Mouse (Mus musculus) midbrain, embryonic 14.5 days (tissue): ENCODE results near the gene Pola1. TPM values are rescaled to one million over a fixed set of nuclear protein-coding genes. Genes with fewer than 3 reads are reported as not detected.

Source experiments
- ATAC-seq: fragments of 200-750 bp; cut with Nextera tagmentation; 2 replicates; pipeline ENCODE4 v1.8.0; 2017; ENCODE audit warnings: moderate number of reproducible peaks, moderate library complexity; ENCODE audit not compliant: low FRiP score, low TSS enrichment
- DNase-seq: peaks from one replicate; pipeline ENCODE4 v3.0.0-alpha.2; 2015
- H3K27ac ChIP-seq: fragments of 300-500 bp; sonication (generic); replicated peaks from 2 replicates; pipeline ENCODE4 v1.5.1; 2014; ENCODE audit warnings: mild to moderate bottlenecking, low read depth, low read length, moderate library complexity
- H3K27me3 ChIP-seq: fragments of 300-500 bp; sonication (generic); 2 replicates; pipeline ENCODE4 v1.6.1; 2014; ENCODE audit warnings: low read length, control low read depth, mixed read lengths; ENCODE audit not compliant: control insufficient read depth, insufficient read depth
- H3K36me3 ChIP-seq: fragments of 300-500 bp; sonication (generic); 2 replicates; pipeline ENCODE4 v1.6.1; 2014; ENCODE audit warnings: low read length, control low read depth; ENCODE audit not compliant: control insufficient read depth, insufficient read depth
- H3K4me1 ChIP-seq: fragments of 300-500 bp; sonication (generic); 2 replicates; pipeline ENCODE4 v1.6.1; 2014; ENCODE audit warnings: mild to moderate bottlenecking, antibody characterized with exemption, low read length, control low read depth; ENCODE audit not compliant: control insufficient read depth, insufficient read depth
- H3K4me2 ChIP-seq: fragments of 300-500 bp; sonication (generic); 2 replicates; pipeline ENCODE4 v1.6.1; 2014; ENCODE audit warnings: mild to moderate bottlenecking, low read length, moderate library complexity
- H3K4me3 ChIP-seq: fragments of 300-500 bp; sonication (generic); replicated peaks from 2 replicates; pipeline ENCODE4 v1.5.1; 2014; ENCODE audit warnings: low read depth, low read length
- H3K9ac ChIP-seq: fragments of 300-500 bp; sonication (generic); replicated peaks from 2 replicates; pipeline ENCODE4 v1.6.1; 2014; ENCODE audit warnings: mild to moderate bottlenecking, low read length, moderate library complexity
- H3K9me3 ChIP-seq: fragments of 300-500 bp; sonication (generic); 2 replicates; pipeline ENCODE4 v1.6.1; 2016; ENCODE audit warnings: low read length, control low read depth, mixed read lengths; ENCODE audit not compliant: control insufficient read depth
- WGBS: fragments of 180-500 bp; shearing (Covaris S2); extraction: QIAGEN DNeasy Blood & Tissue Kit; methylation state at CpG from one replicate; pipeline ENCODE4 v1.1.7; 2014; 5-methylcytosine and 5-hydroxymethylcytosine counted together
- polyA plus RNA-seq: library from polyadenylated mRNA; unstranded; fragments of >200 nt; fragmentation: Nextera tagmentation; extraction: Ambion mirVana; gene quantifications from 2 replicates; pipeline ENCODE4 v1.2.1, GENCODE M21; 2014

Gene Pola1
- polyA plus RNA-seq, 1 experiment from 2014 or later = 6.4 TPM

GRCm38 (mm10) chrX:93377285-93377972 lies 254.5 kb downstream of the Pola1 start:
- H3K27me3 ChIP-seq = no peaks in the 10 kb centered on the region
- no peak overlapping the region for H3K4me3 ChIP-seq
- H3K27ac ChIP-seq = no peak overlapping the region
- no peak overlapping the region for H3K9ac ChIP-seq
- no peaks in the 10 kb centered on the region for H3K4me1 ChIP-seq
- H3K9me3 ChIP-seq = no peaks in the 10 kb centered on the region
- ATAC-seq = no peak
- 87% methylated on average over 9 of the region's 9 CpGs for WGBS
- DNase-seq = no peak
- no peak overlapping the region for H3K4me2 ChIP-seq
- H3K36me3 ChIP-seq = no peaks in the 10 kb centered on the region

GRCm38 (mm10) chrX:93373503-93373902 lies 258.5 kb downstream of the Pola1 start:
- 61% methylated on average over 1 of the region's 1 CpGs for WGBS
- Histone ChIP-seq H3K4me1 (no peaks in the 10 kb centered on the region), H3K27ac (no peak overlapping the region), H3K9ac (no peak overlapping the region), H3K4me3 (no peak overlapping the region), H3K36me3 (no peaks in the 10 kb centered on the region), H3K27me3 (no peaks in the 10 kb centered on the region), H3K4me2 (no peak overlapping the region), H3K9me3 (no peaks in the 10 kb centered on the region)
- DNase-seq (no peak), ATAC-seq (no peak)

- Histone ChIP-seq H3K4me2 (no peak overlapping the region), H3K27ac (no peak overlapping the region), H3K9ac (no peak overlapping the region), H3K9me3 (no peaks in the 10 kb centered on the region), H3K4me1 (no peaks in the 10 kb centered on the region), H3K36me3 (no peaks in the 10 kb centered on the region), H3K27me3 (no peaks in the 10 kb centered on the region), H3K4me3 (no peak overlapping the region)
- ATAC-seq (no peak), DNase-seq (peak; percentile 4)
- WGBS = 84% methylated on average over 1 of the region's 1 CpGs
Observed at GRCm38 (mm10) chrX:93369708-93370107, 262.2 kb downstream of the Pola1 start.

GRCm38 (mm10) chrX:93368211-93368610 lies 263.7 kb downstream of the Pola1 start:
- Histone ChIP-seq H3K27ac (no peak overlapping the region), H3K9ac (no peak overlapping the region), H3K4me1 (no peaks in the 10 kb centered on the region), H3K27me3 (no peaks in the 10 kb centered on the region), H3K9me3 (no peaks in the 10 kb centered on the region), H3K4me2 (no peak overlapping the region), H3K4me3 (no peak overlapping the region), H3K36me3 (no peaks in the 10 kb centered on the region)
- no peak for ATAC-seq
- WGBS = 87% methylated on average over 3 of the region's 3 CpGs
- DNase-seq = no peak

- H3K4me2 ChIP-seq = no peak overlapping the region
- H3K9ac ChIP-seq = no peak overlapping the region
- no peaks in the 10 kb centered on the region for H3K27me3 ChIP-seq
- H3K4me1 ChIP-seq = no peaks in the 10 kb centered on the region
- no peak overlapping the region for H3K27ac ChIP-seq
- no peak overlapping the region for H3K4me3 ChIP-seq
- WGBS = 85% methylated on average over 1 of the region's 1 CpGs
- H3K36me3 ChIP-seq = no peaks in the 10 kb centered on the region
- ATAC-seq (no peak), DNase-seq (no peak)
- H3K9me3 ChIP-seq = no peaks in the 10 kb centered on the region
Observed at GRCm38 (mm10) chrX:93321336-93321735, 310.6 kb downstream of the Pola1 start.

- Histone ChIP-seq H3K27ac (no peak overlapping the region), H3K36me3 (no peaks in the 10 kb centered on the region), H3K4me3 (no peak overlapping the region), H3K9me3 (no peaks in the 10 kb centered on the region), H3K4me1 (no peaks in the 10 kb centered on the region), H3K4me2 (no peak overlapping the region), H3K27me3 (no peaks in the 10 kb centered on the region), H3K9ac (no peak overlapping the region)
- 89% methylated on average over 2 of the region's 2 CpGs for WGBS
- no peak for DNase-seq
- ATAC-seq = no peak
Observed at GRCm38 (mm10) chrX:93319979-93320378, 312.0 kb downstream of the Pola1 start.

GRCm38 (mm10) chrX:93317577-93317976 lies 314.4 kb downstream of the Pola1 start:
- Histone ChIP-seq H3K4me1 (no peaks in the 10 kb centered on the region), H3K9ac (no peak overlapping the region), H3K27ac (no peak overlapping the region), H3K9me3 (no peaks in the 10 kb centered on the region), H3K4me3 (no peak overlapping the region), H3K27me3 (no peaks in the 10 kb centered on the region), H3K4me2 (no peak overlapping the region), H3K36me3 (no peaks in the 10 kb centered on the region)
- ATAC-seq (no peak), DNase-seq (no peak)
- WGBS = 58% methylated on average over 4 of the region's 4 CpGs

- H3K27ac ChIP-seq = no peak overlapping the region
- H3K27me3 ChIP-seq = peaks cover 22% of the 10 kb centered on the region
- no peak overlapping the region for H3K4me2 ChIP-seq
- 90% methylated on average over 7 of the region's 7 CpGs for WGBS
- H3K9me3 ChIP-seq = no peaks in the 10 kb centered on the region
- H3K36me3 ChIP-seq = no peaks in the 10 kb centered on the region
- ATAC-seq (no peak), DNase-seq (no peak)
- H3K4me1 ChIP-seq = no peaks in the 10 kb centered on the region
- H3K9ac ChIP-seq = no peak overlapping the region
- no peak overlapping the region for H3K4me3 ChIP-seq
Observed at GRCm38 (mm10) chrX:93305780-93306179, 326.2 kb downstream of the Pola1 start.

- DNase-seq (peak; percentile 19), ATAC-seq (no peak)
- Histone ChIP-seq H3K9ac (no peak overlapping the region), H3K4me3 (no peak overlapping the region), H3K27ac (no peak overlapping the region), H3K9me3 (no peaks in the 10 kb centered on the region), H3K4me2 (no peak overlapping the region), H3K27me3 (peaks cover 52% of the 10 kb centered on the region), H3K36me3 (no peaks in the 10 kb centered on the region), H3K4me1 (no peaks in the 10 kb centered on the region)
- WGBS = 11% methylated on average over 7 of the region's 7 CpGs
Observed at GRCm38 (mm10) chrX:93301798-93302197, 330.2 kb downstream of the Pola1 start.
